Mouse (Mus musculus) heart, postnatal 4 days (tissue): Measurements from ENCODE around the gene Slfn9. TPM values are rescaled to one million over a fixed set of nuclear protein-coding genes. Genes with fewer than 3 reads are reported as not detected.
"Not testable (repeated sequence)": the region's sequence is repeated elsewhere in the genome, so short reads cannot be mapped to it uniquely, and the experiment has no call there.

Source experiments
- DNase-seq: peaks from one replicate; pipeline ENCODE4 v3.0.0; 2021
- microRNA-seq, 2 experiments: library from miRNA; unstranded; fragments of <30 nt; microRNA quantifications; one replicate each; pipeline ENCODE4 v1.2.0; 2021 to 2022
- total RNA-seq, 2 experiments: library from RNA; stranded (reverse); gene quantifications; 2 replicates each; pipeline ENCODE4 v1.2.3; 2021

The Slfn9 gene
- total RNA-seq, 2 experiments from 2014 or later = 14.2 to 14.7 TPM

DNA sequence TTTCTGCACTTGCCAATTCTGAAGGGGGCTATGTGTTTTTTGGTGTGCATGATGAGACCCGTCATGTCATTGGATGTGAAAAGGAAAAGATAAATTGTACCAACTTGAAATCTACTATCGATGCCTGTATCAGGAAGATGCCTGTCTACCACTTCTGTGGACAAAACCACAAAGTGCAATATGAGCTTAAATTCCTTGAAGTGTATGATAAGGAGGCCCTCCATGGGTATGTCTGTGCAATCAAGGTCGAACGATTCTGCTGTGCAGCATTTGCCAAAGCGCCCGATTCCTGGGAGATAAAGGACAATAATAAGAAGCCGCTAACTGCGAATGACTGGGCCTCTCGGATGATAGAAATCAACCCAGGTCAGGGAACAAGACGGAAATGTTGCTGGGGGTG, 34.7 kb downstream of the Slfn9 start:
- DNase-seq = no peak

DNA sequence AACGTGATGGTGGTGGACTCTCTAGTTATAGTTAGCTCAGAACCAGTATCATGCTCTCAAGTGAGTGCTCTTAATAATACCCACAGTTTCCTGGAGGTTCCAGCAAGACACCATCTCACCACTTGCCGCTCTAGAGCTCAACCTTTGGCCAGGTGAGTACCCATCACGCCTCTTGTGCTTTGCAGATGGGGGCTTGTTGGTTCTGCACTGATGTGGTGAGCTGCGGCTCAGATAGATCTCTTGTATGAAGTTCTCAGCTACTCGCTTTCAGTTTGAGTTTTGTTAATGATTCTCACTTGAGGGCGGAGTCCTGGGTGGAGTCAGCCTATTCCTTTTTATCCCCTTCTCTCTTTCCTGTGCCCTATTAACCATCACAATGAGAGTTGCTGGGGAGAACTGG, 37.0 kb downstream of the Slfn9 start:
- no peak for DNase-seq

- no peak for DNase-seq
Measured at GRCm38 (mm10) chr11:82952612-82953542, 38.8 kb downstream of the Slfn9 start.

DNA sequence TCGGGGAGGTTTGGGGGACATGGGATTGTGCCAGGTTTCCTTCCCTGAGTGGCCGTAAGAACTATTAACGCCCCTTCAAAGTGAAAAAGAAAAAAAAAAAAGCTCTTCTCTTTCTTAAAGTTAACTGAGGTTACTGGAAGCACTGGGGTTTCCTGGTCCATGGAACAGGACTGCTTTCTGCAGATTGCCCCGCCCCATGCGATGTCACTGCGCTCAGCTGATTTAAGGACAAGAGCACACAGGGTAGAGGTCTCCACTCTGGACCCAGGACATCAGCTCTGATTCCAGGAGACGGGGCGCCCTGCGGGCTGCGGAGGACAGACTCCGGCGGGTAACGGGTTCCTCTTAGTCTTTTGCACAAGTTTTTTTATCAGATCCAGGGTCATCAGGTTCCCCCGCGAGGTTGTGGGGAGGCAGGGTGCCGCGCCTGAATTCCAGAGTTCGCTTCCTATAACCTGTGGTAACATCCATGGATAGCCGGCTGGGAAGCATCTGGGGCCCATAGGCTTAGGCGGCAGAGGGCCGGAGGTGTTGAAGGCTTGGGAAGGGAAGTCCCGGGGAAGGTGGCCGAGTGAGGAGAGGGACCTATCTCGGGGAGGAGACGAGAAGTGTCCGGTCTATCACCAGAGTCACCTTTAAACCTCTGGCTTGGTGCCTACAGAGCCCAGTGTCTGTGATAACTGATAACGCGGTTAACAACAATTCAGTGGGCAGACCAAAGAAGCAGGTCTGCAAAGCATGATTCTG, 39.6 kb downstream of the Slfn9 start:
- peak; percentile 76 for DNase-seq

DNA sequence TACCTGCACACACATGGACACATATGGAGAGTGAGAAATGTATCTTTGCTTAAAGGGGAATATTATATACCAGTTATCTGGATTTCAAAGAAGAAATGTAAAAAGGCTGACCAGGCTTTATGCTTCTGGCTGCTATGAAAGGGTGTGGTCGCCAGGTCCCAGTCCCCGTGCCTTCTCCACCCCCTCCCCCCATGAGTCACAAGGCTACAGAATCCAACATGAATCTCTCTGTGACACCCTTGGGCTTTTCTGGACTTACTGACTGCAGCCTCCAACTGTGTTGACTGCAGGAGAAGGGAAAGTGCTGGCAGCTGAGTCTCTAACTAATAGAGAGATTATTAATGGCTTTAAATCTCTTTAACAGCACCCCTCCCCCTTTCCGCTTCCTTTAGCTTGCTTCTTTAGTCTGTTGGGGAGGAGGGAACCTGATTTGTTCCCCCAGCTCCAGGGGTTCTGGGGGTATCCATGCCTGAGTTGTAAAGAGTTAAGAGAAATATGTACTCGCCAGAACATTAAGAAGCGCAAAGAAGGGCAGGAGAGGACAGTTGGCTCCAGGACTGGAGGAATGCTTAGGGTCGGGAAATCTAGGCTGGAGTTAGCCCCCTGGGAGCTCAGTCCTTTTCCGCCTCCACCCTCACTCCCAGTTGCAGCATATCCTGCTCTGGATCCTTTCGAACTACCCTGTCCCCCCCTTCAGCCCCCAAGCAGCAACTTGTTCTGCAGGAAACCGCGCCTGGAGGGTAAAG, 40.7 kb downstream of the Slfn9 start, which contains the start of gene Slfn5:
Gene Slfn5, plus strand, starts transcription at position 614 of the 746 bp plus-strand sequence.
- peak; percentile 63 for DNase-seq

GRCm38 (mm10) chr11:82949036-82949435, 42.6 kb downstream of the Slfn9 start:
- no peak for DNase-seq

DNA sequence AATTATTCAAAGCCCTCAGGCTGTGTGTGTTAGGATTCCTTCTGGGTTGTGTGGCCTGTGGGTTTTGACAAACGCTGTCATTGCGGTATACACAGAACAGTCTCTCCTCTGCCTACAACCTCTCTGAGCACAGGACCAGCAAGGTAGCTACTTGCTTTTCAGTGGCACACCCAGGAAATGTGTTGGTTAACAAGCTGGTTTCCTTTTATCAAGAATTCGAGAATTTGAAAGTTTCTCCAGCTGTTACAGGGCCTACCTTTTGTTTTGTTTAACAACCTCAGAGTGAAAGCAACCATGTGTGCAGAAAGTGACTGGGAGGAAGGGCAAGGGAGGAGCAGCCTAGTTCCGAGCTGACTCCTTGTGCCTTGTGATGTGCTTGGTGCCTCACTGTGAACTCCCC, 44.2 kb downstream of the Slfn9 start:
- no peak for DNase-seq

DNA sequence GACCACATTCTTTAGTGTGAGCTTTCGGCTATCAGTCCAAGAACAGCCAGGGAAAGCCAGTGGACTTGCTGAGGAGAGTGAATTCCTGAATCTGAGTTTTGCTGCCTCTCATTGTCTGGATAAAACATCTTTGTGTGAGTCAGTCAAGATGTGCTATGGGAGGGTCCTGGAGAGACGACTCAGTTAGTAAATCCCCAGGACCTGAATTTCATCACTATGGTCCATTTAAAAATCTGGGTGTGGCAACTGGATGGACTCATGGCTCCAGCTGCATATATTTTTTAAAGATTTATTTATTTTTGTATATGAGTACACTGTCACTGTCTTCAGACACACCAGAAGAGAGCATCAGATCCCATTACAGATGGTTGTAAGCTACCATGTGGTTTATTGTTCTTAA, 46.0 kb downstream of the Slfn9 start:
- no peak for DNase-seq

GRCm38 (mm10) chr11:82943336-82943735, 48.3 kb downstream of the Slfn9 start:
- no peak for DNase-seq

- DNase-seq = no peak
Measured at GRCm38 (mm10) chr11:82933186-82933585, 58.4 kb downstream of the Slfn9 start.

- not testable (repeated sequence) for DNase-seq
Measured at GRCm38 (mm10) chr11:82931671-82932450, 59.8 kb downstream of the Slfn9 start.

GRCm38 (mm10) chr11:82931161-82931560, 60.5 kb downstream of the Slfn9 start:
- DNase-seq = not testable (repeated sequence)

GRCm38 (mm10) chr11:82930391-82930955, 61.2 kb downstream of the Slfn9 start:
- DNase-seq = not testable (repeated sequence)

DNA sequence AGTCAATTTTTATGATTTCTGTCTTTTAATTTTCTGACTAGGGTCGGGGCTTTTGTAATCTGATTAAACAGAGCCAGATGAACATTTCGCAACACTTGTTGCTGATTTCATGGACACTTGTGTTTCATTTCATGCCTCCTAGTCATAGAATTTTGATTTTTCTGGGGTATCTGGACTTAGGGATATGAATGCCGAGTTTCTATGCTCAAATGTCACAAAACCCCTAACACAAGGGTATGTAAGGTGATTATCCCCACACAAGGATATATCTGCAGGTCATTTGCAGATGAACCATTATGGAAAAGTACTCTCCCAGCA, 62.0 kb downstream of the Slfn9 start:
- no peak for DNase-seq

DNA sequence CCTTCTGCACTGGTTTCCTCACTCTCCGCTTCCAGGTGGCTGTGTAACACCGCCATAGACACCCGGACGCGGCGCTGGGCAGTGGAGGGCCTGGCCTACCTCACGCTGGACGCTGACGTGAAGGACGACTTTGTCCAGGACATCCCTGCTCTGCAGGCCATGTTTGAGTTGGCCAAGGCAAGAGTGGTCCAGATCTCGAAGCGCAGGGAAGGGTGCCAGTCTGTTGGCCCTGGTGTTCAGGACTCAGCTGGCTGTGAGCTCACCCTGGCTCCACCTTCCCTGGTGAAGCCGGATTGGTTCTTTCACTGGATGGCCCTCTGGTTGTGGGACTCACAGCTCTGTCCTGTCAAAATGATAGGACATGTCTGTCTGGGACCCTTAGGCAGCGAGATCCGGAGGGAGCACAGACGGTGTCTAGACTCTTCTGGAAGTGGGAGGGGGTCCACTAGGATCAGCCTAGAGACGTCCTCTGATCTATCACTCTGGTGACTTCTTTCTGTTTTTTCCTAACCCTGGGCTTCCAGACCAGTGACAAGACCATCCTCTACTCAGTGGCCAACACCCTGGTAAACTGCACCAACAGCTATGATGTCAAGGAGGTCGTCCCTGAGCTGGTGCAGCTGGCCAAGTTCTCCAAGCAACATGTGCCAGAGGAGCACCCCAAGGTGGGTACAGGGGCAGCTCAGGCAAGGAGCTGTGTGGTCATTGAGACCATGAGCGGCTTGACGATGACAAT, 62.6 kb downstream of the Slfn9 start:
- DNase-seq = no peak

Small RNA genes lying within 50 kb of the gene (microRNA-seq; reads per million reads assigned to microRNA genes)
- 0 reads per million in 2 experiments for gene Gm27598
- 0 reads per million in 2 experiments for gene Mir7679

Other genes starting within 250 kb of the Slfn9 start
- gene Cct6b, start 227.5 kb downstream of the Slfn9 start, total RNA-seq = under 1 TPM in 1 of 2 experiments, not detected in 1; 0.27 TPM
- 10 to 100 TPM; 16.5 to 17.4 TPM for gene Zfp830, start 227.5 kb downstream of the Slfn9 start, total RNA-seq
- gene Lig3, start 210.7 kb downstream of the Slfn9 start, total RNA-seq = 10 to 100 TPM; 24.6 to 25.8 TPM
- 1 to 10 TPM; 3.6 to 4.4 TPM for gene Rffl, start 120.6 kb downstream of the Slfn9 start, total RNA-seq
- gene Rad51d, start 101.2 kb downstream of the Slfn9 start, total RNA-seq = 10 to 100 TPM; 10.2 to 11.0 TPM
- under 1 TPM; 0.12 to 0.16 TPM for gene Fndc8, start 99.7 kb downstream of the Slfn9 start, total RNA-seq
- 10 to 100 TPM; 17.4 to 20.1 TPM for gene Nle1, start 83.4 kb downstream of the Slfn9 start, total RNA-seq
- 100 to 1,000 TPM; 177 to 187 TPM for gene Unc45b, start 81.3 kb downstream of the Slfn9 start, total RNA-seq
- 10 to 100 TPM; 33.8 to 38.0 TPM for gene Slfn5, start 40.5 kb downstream of the Slfn9 start, total RNA-seq
- under 1 TPM; 0.43 TPM for gene Slfn8, start 29.0 kb upstream of the Slfn9 start, total RNA-seq
- 1 to 10 TPM; 1.7 to 1.8 TPM for gene Slfn2, start 73.3 kb upstream of the Slfn9 start, total RNA-seq
- gene Slfn1, start 125.0 kb upstream of the Slfn9 start, total RNA-seq = under 1 TPM in 1 of 2 experiments, not detected in 1; 0.14 TPM
- gene Slfn4, start 183.4 kb upstream of the Slfn9 start, total RNA-seq = under 1 TPM; 0.09 to 0.14 TPM
- 1 to 10 TPM; 3.4 to 5.2 TPM for gene Slfn3, start 199.5 kb upstream of the Slfn9 start, total RNA-seq